Mouse (Mus musculus): ENCODE measurements around the gene Pla2g4d.

- TF ChIP-seq IRF4 (IDR thresholded peaks at IDR 0.05; ENCODE audit: low read depth, low read length) (no peak), TBP (conservative IDR thresholded peaks at IDR 0.05; ENCODE audit: low read depth, low read length) (no peak), POLR2A (IDR thresholded peaks at IDR 0.05; ENCODE audit: low read depth, low read length) (no peak), MAX (IDR thresholded peaks at IDR 0.05; ENCODE audit: low read length) (no peak), CTCF (conservative IDR thresholded peaks at IDR 0.05 in 1 of 2, IDR thresholded peaks at IDR 0.05 in 1 of 2; ENCODE audit: low read depth in 2 of 2, low read length in 2 of 2) (no peak), USF2 (conservative IDR thresholded peaks at IDR 0.05; ENCODE audit: low read depth, low read length) (no peak), EP300 (IDR thresholded peaks at IDR 0.05; ENCODE audit: low read length) (no peak), ZC3H11A (IDR thresholded peaks at IDR 0.05; ENCODE audit: low read depth, low read length) (no peak), MAFK (IDR thresholded peaks at IDR 0.05; ENCODE audit: insufficient replicate concordance, low read length) (no peak), USF1 (IDR thresholded peaks at IDR 0.05; ENCODE audit: low read depth, low read length) (no peak), E2F4 (IDR thresholded peaks at IDR 0.05; ENCODE audit: insufficient replicate concordance, low read depth, low read length) (no peak), CHD1 (IDR thresholded peaks at IDR 0.05; ENCODE audit: low read depth, low read length) (no peak), MYC (IDR thresholded peaks at IDR 0.05; ENCODE audit: low read depth, low read length) (no peak), MXI1 (IDR thresholded peaks at IDR 0.05; ENCODE audit: low read depth, low read length) (no peak)
Observed at GRCm38 (mm10) chr2:120301076-120301475, 12.1 kb upstream of the Pla2g4d start.

All from CH12.LX (cell line).